Mouse (Mus musculus) lung, embryonic 15.5 days (tissue): ENCODE measurements around the gene Klhl3. TPM values are rescaled to one million over a fixed set of nuclear protein-coding genes. Genes with fewer than 3 reads are reported as not detected.

Source experiments
- ATAC-seq: fragments of 200-750 bp; cut with Nextera tagmentation; 2 replicates; pipeline ENCODE4 v1.8.0; 2017; ENCODE audit warnings: moderate number of reproducible peaks, borderline replicate concordance; ENCODE audit not compliant: low FRiP score, low TSS enrichment; ENCODE audit errors: extremely low read depth
- H3K27ac ChIP-seq: fragments of 300-500 bp; sonication (generic); 2 replicates; pipeline ENCODE4 v1.5.1; 2015; ENCODE audit warnings: moderate library complexity, mild to moderate bottlenecking, inconsistent platforms
- H3K27me3 ChIP-seq: fragments of 300-500 bp; sonication (generic); 2 replicates; pipeline ENCODE4 v1.6.1; 2015; ENCODE audit warnings: inconsistent platforms
- H3K36me3 ChIP-seq: fragments of 300-500 bp; sonication (generic); 2 replicates; pipeline ENCODE4 v1.6.1; 2015; ENCODE audit warnings: inconsistent platforms
- H3K4me1 ChIP-seq: fragments of 300-500 bp; sonication (generic); 2 replicates; pipeline ENCODE4 v1.6.1; 2015; ENCODE audit warnings: inconsistent platforms
- H3K4me2 ChIP-seq: fragments of 300-500 bp; sonication (generic); 2 replicates; pipeline ENCODE4 v1.6.1; 2015; ENCODE audit warnings: inconsistent platforms, mild to moderate bottlenecking, moderate library complexity
- H3K4me3 ChIP-seq: fragments of 300-500 bp; sonication (generic); 2 replicates; pipeline ENCODE4 v1.5.1; 2015; ENCODE audit warnings: mild to moderate bottlenecking, inconsistent platforms
- H3K9ac ChIP-seq: fragments of 300-500 bp; sonication (generic); 2 replicates; pipeline ENCODE4 v1.6.1; 2015; ENCODE audit warnings: inconsistent platforms
- H3K9me3 ChIP-seq: fragments of 300-500 bp; sonication (generic); 2 replicates; pipeline ENCODE4 v1.6.1; 2016; ENCODE audit warnings: inconsistent platforms
- whole genome bisulfite sequencing: fragments of 180-500 bp; shearing (Covaris S2); methylation state at CpG from one replicate; pipeline ENCODE4 v1.1.7; 2015; 5-methylcytosine and 5-hydroxymethylcytosine counted together
- polyA plus RNA-seq: library from polyadenylated mRNA; unstranded; fragments of >200 nt; fragmentation: Nextera tagmentation; extraction: Ambion mirVana; gene quantifications from 2 replicates; pipeline ENCODE4 v1.2.1, GENCODE M21; 2015

The Klhl3 gene
- polyA plus RNA-seq, 1 experiment from 2014 or later, result 4.8 TPM

- no peaks in the 10 kb centered on the region for H3K27me3 ChIP-seq
- WGBS, result 70% methylated on average over 2 of the region's 2 CpGs
- no peaks in the 10 kb centered on the region for H3K36me3 ChIP-seq
- no peak overlapping the region for H3K4me3 ChIP-seq
- no peak for ATAC-seq
- H3K9ac ChIP-seq, result no peak overlapping the region
- no peak overlapping the region for H3K4me2 ChIP-seq
- H3K9me3 ChIP-seq, result no peaks in the 10 kb centered on the region
- no peak overlapping the region for H3K27ac ChIP-seq
- peaks cover 9% of the 10 kb centered on the region for H3K4me1 ChIP-seq
Observed at GRCm38 (mm10) chr13:58011526-58011925, 101.9 kb downstream of the Klhl3 start.

GRCm38 (mm10) chr13:58010416-58010815, 103.0 kb downstream of the Klhl3 start:
- no peak overlapping the region for H3K27ac ChIP-seq
- H3K36me3 ChIP-seq, result no peaks in the 10 kb centered on the region
- H3K9ac ChIP-seq, result no peak overlapping the region
- no peak for ATAC-seq
- no peak overlapping the region for H3K4me2 ChIP-seq
- no peaks in the 10 kb centered on the region for H3K27me3 ChIP-seq
- 86% methylated on average over 7 of the region's 7 CpGs for WGBS
- H3K9me3 ChIP-seq, result no peaks in the 10 kb centered on the region
- peaks cover 12% of the 10 kb centered on the region for H3K4me1 ChIP-seq
- H3K4me3 ChIP-seq, result no peak overlapping the region

GRCm38 (mm10) chr13:58009275-58009674, 104.1 kb downstream of the Klhl3 start:
- no peak overlapping the region for H3K4me3 ChIP-seq
- H3K27ac ChIP-seq, result no peak overlapping the region
- H3K4me1 ChIP-seq, result peaks cover 12% of the 10 kb centered on the region
- H3K36me3 ChIP-seq, result no peaks in the 10 kb centered on the region
- H3K9me3 ChIP-seq, result no peaks in the 10 kb centered on the region
- H3K27me3 ChIP-seq, result no peaks in the 10 kb centered on the region
- no peak overlapping the region for H3K9ac ChIP-seq
- H3K4me2 ChIP-seq, result no peak overlapping the region
- no peak for ATAC-seq
- 78% methylated on average over 13 of the region's 13 CpGs for WGBS

GRCm38 (mm10) chr13:58008038-58008364, 105.4 kb downstream of the Klhl3 start:
- WGBS, result 58% methylated on average over 5 of the region's 5 CpGs
- no peaks in the 10 kb centered on the region for H3K9me3 ChIP-seq

GRCm38 (mm10) chr13:58007256-58008037, 105.9 kb downstream of the Klhl3 start:
- Histone ChIP-seq H3K27ac (peak overlapping the region; percentile 53), H3K9me3 (no peaks in the 10 kb centered on the region), H3K4me3 (0 out of 2 replicates have a peak overlapping the region, but pooled peaks have one; percentile 3), H3K27me3 (no peaks in the 10 kb centered on the region), H3K4me2 (peak overlapping the region; percentile 26; the same call in 1 of the 2 replicates), H3K9ac (no peak overlapping the region), H3K4me1 (peaks cover 21% of the 10 kb centered on the region), H3K36me3 (no peaks in the 10 kb centered on the region)
- ATAC-seq, result peak; percentile 77; the same call in 1 of the 2 replicates
- WGBS, result 39% methylated on average over 15 of the region's 16 CpGs

More at GRCm38 (mm10) chr13:58008038-58008364, 105.4 kb downstream of the Klhl3 start:
- no peak overlapping the region for H3K4me3 ChIP-seq
- H3K27me3 ChIP-seq, result no peaks in the 10 kb centered on the region
- H3K4me2 ChIP-seq, result no peak overlapping the region
- peaks cover 16% of the 10 kb centered on the region for H3K4me1 ChIP-seq
- ATAC-seq, result peak; percentile 41
- H3K27ac ChIP-seq, result peak overlapping the region; percentile 53
- H3K36me3 ChIP-seq, result no peaks in the 10 kb centered on the region
- no peak overlapping the region for H3K9ac ChIP-seq

GRCm38 (mm10) chr13:58001792-58002191, 111.6 kb downstream of the Klhl3 start:
- no peak overlapping the region for H3K27ac ChIP-seq
- H3K27me3 ChIP-seq, result no peaks in the 10 kb centered on the region; the same call in 1 of the 2 replicates
- H3K4me3 ChIP-seq, result no peak overlapping the region
- no peaks in the 10 kb centered on the region for H3K36me3 ChIP-seq
- H3K4me2 ChIP-seq, result no peak overlapping the region
- 77% methylated on average over 3 of the region's 3 CpGs for WGBS
- peaks cover 18% of the 10 kb centered on the region for H3K4me1 ChIP-seq
- H3K9me3 ChIP-seq, result no peaks in the 10 kb centered on the region
- no peak for ATAC-seq
- no peak overlapping the region for H3K9ac ChIP-seq

GRCm38 (mm10) chr13:57996536-57996935, 116.9 kb downstream of the Klhl3 start:
- no peak overlapping the region for H3K9ac ChIP-seq
- H3K9me3 ChIP-seq, result no peaks in the 10 kb centered on the region
- H3K4me1 ChIP-seq, result no peaks in the 10 kb centered on the region; the same call in 1 of the 2 replicates
- no peak overlapping the region for H3K4me3 ChIP-seq
- no peaks in the 10 kb centered on the region for H3K36me3 ChIP-seq
- H3K4me2 ChIP-seq, result no peak overlapping the region
- peaks cover 8% of the 10 kb centered on the region; the same call in 1 of the 2 replicates for H3K27me3 ChIP-seq
- WGBS, result 31% methylated on average over 11 of the region's 11 CpGs
- no peak overlapping the region for H3K27ac ChIP-seq
- ATAC-seq, result no peak

- no peak overlapping the region for H3K9ac ChIP-seq
- no peak overlapping the region for H3K4me2 ChIP-seq
- no peak overlapping the region for H3K4me3 ChIP-seq
- peaks cover 8% of the 10 kb centered on the region; the same call in 1 of the 2 replicates for H3K27me3 ChIP-seq
- WGBS, result 17% methylated on average over 13 of the region's 13 CpGs
- no peaks in the 10 kb centered on the region for H3K9me3 ChIP-seq
- H3K36me3 ChIP-seq, result no peaks in the 10 kb centered on the region
- ATAC-seq, result no peak
- no peaks in the 10 kb centered on the region; the same call in 1 of the 2 replicates for H3K4me1 ChIP-seq
- no peak overlapping the region for H3K27ac ChIP-seq
Observed at GRCm38 (mm10) chr13:57995864-57996263, 117.5 kb downstream of the Klhl3 start.

GRCm38 (mm10) chr13:57984637-57985036, 128.8 kb downstream of the Klhl3 start:
- H3K9ac ChIP-seq, result no peak overlapping the region
- H3K36me3 ChIP-seq, result no peaks in the 10 kb centered on the region
- H3K4me2 ChIP-seq, result no peak overlapping the region
- no peak for ATAC-seq
- H3K27me3 ChIP-seq, result no peaks in the 10 kb centered on the region
- H3K4me3 ChIP-seq, result no peak overlapping the region
- no peak overlapping the region for H3K27ac ChIP-seq
- peaks cover 32% of the 10 kb centered on the region for H3K4me1 ChIP-seq
- WGBS, result 60% methylated on average over 10 of the region's 10 CpGs
- H3K9me3 ChIP-seq, result no peaks in the 10 kb centered on the region

GRCm38 (mm10) chr13:57984163-57984562, 129.2 kb downstream of the Klhl3 start:
- Histone ChIP-seq H3K27me3 (no peaks in the 10 kb centered on the region), H3K36me3 (no peaks in the 10 kb centered on the region), H3K9ac (no peak overlapping the region), H3K4me3 (no peak overlapping the region), H3K4me2 (no peak overlapping the region), H3K27ac (no peak overlapping the region), H3K4me1 (peaks cover 32% of the 10 kb centered on the region), H3K9me3 (no peaks in the 10 kb centered on the region)
- ATAC-seq, result peak; percentile 24; the same call in 1 of the 2 replicates
- WGBS, result 48% methylated on average over 8 of the region's 8 CpGs

- Histone ChIP-seq H3K4me3 (no peak overlapping the region), H3K27me3 (no peaks in the 10 kb centered on the region), H3K4me1 (peaks cover 32% of the 10 kb centered on the region), H3K4me2 (peak overlapping the region; percentile 48), H3K9ac (no peak overlapping the region), H3K9me3 (no peaks in the 10 kb centered on the region), H3K36me3 (no peaks in the 10 kb centered on the region), H3K27ac (no peak overlapping the region)
- ATAC-seq, result peak; percentile 84
- WGBS, result 18% methylated on average over 12 of the region's 12 CpGs
Observed at GRCm38 (mm10) chr13:57983330-57983729, 130.1 kb downstream of the Klhl3 start.

- Histone ChIP-seq H3K9me3 (no peaks in the 10 kb centered on the region), H3K4me2 (peak overlapping the region; percentile 48), H3K4me1 (peaks cover 32% of the 10 kb centered on the region), H3K27me3 (no peaks in the 10 kb centered on the region), H3K27ac (no peak overlapping the region), H3K36me3 (no peaks in the 10 kb centered on the region), H3K4me3 (no peak overlapping the region), H3K9ac (no peak overlapping the region)
- WGBS, result 29% methylated on average over 11 of the region's 11 CpGs
- ATAC-seq, result peak; percentile 10; the same call in 1 of the 2 replicates
Observed at GRCm38 (mm10) chr13:57982904-57983303, 130.5 kb downstream of the Klhl3 start.
